Mouse (Mus musculus): ENCODE data around the gene Tada3.

- TF ChIP-seq POLR2A (IDR thresholded peaks at IDR 0.05; ENCODE audit: insufficient read depth, low read depth, low read length), result no peak
- no peak for TF ChIP-seq CTCF (IDR thresholded peaks at IDR 0.05; ENCODE audit: insufficient read depth, low read depth, low read length)
Measured at GRCm38 (mm10) chr6:113392015-113392386, 14.3 kb upstream of the Tada3 start.

All from olfactory bulb, adult 2 months (tissue).